Mouse (Mus musculus) ES-E14 (cell line): ENCODE measurements around the gene Fbxo47. TPM values are rescaled to one million over a fixed set of nuclear protein-coding genes. Genes with fewer than 3 reads are reported as not detected.

Experiments
- DNase-seq: peaks from one replicate; pipeline ENCODE4 v3.0.0-alpha.2; 2013; ENCODE audit warnings: low read depth, low spot score
- H3K27ac ChIP-seq: 2 replicates; pipeline ENCODE4 v1.5.1; 2012; ENCODE audit warnings: low read depth, mild to moderate bottlenecking, low read length, moderate library complexity, mixed read lengths; ENCODE audit not compliant: poor library complexity, insufficient read depth, severe bottlenecking
- H3K36me3 ChIP-seq: 2 replicates; pipeline ENCODE4 v1.6.1; 2012; ENCODE audit warnings: mild to moderate bottlenecking, low read length, moderate library complexity, mixed read lengths; ENCODE audit not compliant: control insufficient read depth, poor library complexity, insufficient read depth, severe bottlenecking
- H3K4me1 ChIP-seq, 2 experiments: fragments of 150-350 bp in 1 of 2; sonication (generic) in 1 of 2; 2 replicates each; pipeline ENCODE4 v1.6.1; 2012; ENCODE audit warnings: low read length in 2 of 2, mild to moderate bottlenecking in 1 of 2, mixed read lengths in 1 of 2; ENCODE audit not compliant: control insufficient read depth in 2 of 2, insufficient read depth in 2 of 2, poor library complexity in 1 of 2
- H3K4me3 ChIP-seq, 2 experiments: fragments of 150-350 bp in 1 of 2; sonication (generic) in 1 of 2; 2 replicates each; pipeline ENCODE4 v1.5.1; 2012; ENCODE audit warnings: low read length in 2 of 2, low read depth in 1 of 2, mild to moderate bottlenecking in 1 of 2, mixed read lengths in 1 of 2; ENCODE audit not compliant: insufficient read depth in 1 of 2, poor library complexity in 1 of 2, severe bottlenecking in 1 of 2
- H3K9ac ChIP-seq: 2 replicates; pipeline ENCODE4 v1.6.1; 2012; ENCODE audit warnings: low read depth, mild to moderate bottlenecking, low read length, mixed read lengths; ENCODE audit not compliant: poor library complexity, insufficient read depth, severe bottlenecking
- H3K9me3 ChIP-seq: fragments of 150-350 bp; sonication (generic); 2 replicates; pipeline ENCODE4 v1.6.1; 2012; ENCODE audit warnings: low read depth, mild to moderate bottlenecking, low read length; ENCODE audit not compliant: control insufficient read depth, insufficient read depth
- CHD2 ChIP-seq: IDR thresholded peaks from 2 replicates; pipeline ENCODE4 v1.6.1; 2014; ENCODE audit warnings: mild to moderate bottlenecking, low read depth, low read length, inconsistent platforms
- HCFC1 ChIP-seq: IDR thresholded peaks from 2 replicates; pipeline ENCODE4 v1.6.1; 2012; ENCODE audit warnings: low read length, inconsistent platforms, borderline replicate concordance; ENCODE audit not compliant: insufficient read depth
- MAFK ChIP-seq: IDR thresholded peaks from 2 replicates; pipeline ENCODE4 v1.6.1; 2014; ENCODE audit warnings: mild to moderate bottlenecking, low read depth, low read length, inconsistent platforms; ENCODE audit not compliant: insufficient read depth
- ZC3H11A ChIP-seq: IDR thresholded peaks from 2 replicates; pipeline ENCODE4 v1.6.1; 2012; ENCODE audit warnings: low read depth, mild to moderate bottlenecking, inconsistent platforms, low read length, borderline replicate concordance
- ZNF384 ChIP-seq: IDR thresholded peaks from 2 replicates; pipeline ENCODE4 v1.6.1; 2012; ENCODE audit warnings: low read depth, low read length, inconsistent platforms
- in situ Hi-C, 2 experiments: fragments of 600-800 bp; cut with MboI; formaldehyde crosslinking; loops; one replicate each; pipeline ENCODE4 v1.15.1; 2025; ENCODE audit warnings: low sequenced_read_pairs in 2 of 2, inconsistent platforms in 1 of 2; ENCODE audit not compliant: unreplicated experiment in 2 of 2
- total RNA-seq: library from RNA; depleted of rRNA; stranded (reverse); fragments of 300-350 nt; gene quantifications from 2 replicates; pipeline ENCODE4 v1.2.3, GENCODE M21; 2012; rRNA removed

Fbxo47 gene
- total RNA-seq, 1 experiment: 4.1 TPM

GRCm38 (mm10) chr11:97804841-97805661 lies 78.9 kb downstream of the Fbxo47 start:
- TF ChIP-seq CHD2: no peak
- Histone ChIP-seq H3K4me1 (peaks cover 17 to 50% of the 10 kb centered on the region in 2 experiments; a peak in 3 of 4 replicates), H3K27ac (peak overlapping the region; percentile 74; the same call in 1 of the 2 replicates), H3K9ac (peak overlapping the region; percentile 64; the same call in 1 of the 2 replicates), H3K9me3 (no peaks in the 10 kb centered on the region), H3K4me3 (peak overlapping the region in 1 of 2 experiments; percentile 37; a peak in 1 of 4 replicates), H3K36me3 (peaks cover 29% of the 10 kb centered on the region)
- DNase-seq: no peak
- in situ Hi-C loops: no loop called here

GRCm38 (mm10) chr11:97803847-97804246 lies 80.1 kb downstream of the Fbxo47 start:
- Histone ChIP-seq H3K27ac (peak overlapping the region; percentile 74; the same call in 1 of the 2 replicates), H3K36me3 (peaks cover 18% of the 10 kb centered on the region), H3K4me3 (peak overlapping the region in 1 of 2 experiments; percentile 4; a peak in 2 of 4 replicates), H3K4me1 (peaks cover 15 to 39% of the 10 kb centered on the region in 2 experiments; a peak in 3 of 4 replicates), H3K9ac (no peak overlapping the region; the same call in 1 of the 2 replicates), H3K9me3 (no peaks in the 10 kb centered on the region)
- DNase-seq: no peak
- no peak for TF ChIP-seq CHD2
- TF ChIP-seq ZNF384: no peak
- TF ChIP-seq ZC3H11A: no peak
- no peak for TF ChIP-seq HCFC1
- TF ChIP-seq MAFK: no peak
- in situ Hi-C loops: no loop called here

Other genes with a start within 250 kb of the Fbxo47 start
- 113 and 142 TPM in 2 replicates for gene Mllt6, start 220.7 kb downstream of the Fbxo47 start, total RNA-seq
- 49.9 and 66.0 TPM in 2 replicates for gene Cisd3, start 198.3 kb downstream of the Fbxo47 start, total RNA-seq
- 20.1 and 28.4 TPM in 2 replicates for gene Pcgf2, start 183.7 kb downstream of the Fbxo47 start, total RNA-seq
- gene Psmb3, start 180.8 kb downstream of the Fbxo47 start, total RNA-seq: 522 and 677 TPM in 2 replicates
- gene Pip4k2b, start 139.4 kb downstream of the Fbxo47 start, total RNA-seq: 26.5 and 31.3 TPM in 2 replicates
- gene Cwc25, start 117.6 kb downstream of the Fbxo47 start, total RNA-seq: 14.0 and 18.5 TPM in 2 replicates
- 2.3 TPM in 2 replicates for gene 1700001P01Rik, start 108.2 kb downstream of the Fbxo47 start, total RNA-seq
- 1,213 and 1,430 TPM in 2 replicates for gene Rpl23, start 101.7 kb downstream of the Fbxo47 start, total RNA-seq
- 108 and 147 TPM in 2 replicates for gene Lasp1, start 85.2 kb downstream of the Fbxo47 start, total RNA-seq
- gene B230217C12Rik, start 43.4 kb downstream of the Fbxo47 start, total RNA-seq: 3.0 and 4.1 TPM in 2 replicates
- gene Plxdc1, start 102.3 kb upstream of the Fbxo47 start, total RNA-seq: 2.5 and 4.3 TPM in 2 replicates
- gene Arl5c, start 112.0 kb upstream of the Fbxo47 start, total RNA-seq: 2.9 and 4.4 TPM in 2 replicates
- gene Cacnb1, start 138.9 kb upstream of the Fbxo47 start, total RNA-seq: 6.2 and 12.0 TPM in 2 replicates
- 3,222 and 3,264 TPM in 2 replicates for gene Rpl19, start 142.6 kb upstream of the Fbxo47 start, total RNA-seq
- gene Stac2, start 169.3 kb upstream of the Fbxo47 start, total RNA-seq: 2.1 and 3.8 TPM in 2 replicates